Mouse (Mus musculus) embryonic facial prominence, embryonic 15.5 days (tissue): ENCODE measurements around the gene Naa38. TPM values are rescaled to one million over a fixed set of nuclear protein-coding genes. Genes with fewer than 3 reads are reported as not detected.

Experiments used
- ATAC-seq: fragments of 200-750 bp; cut with Nextera tagmentation; 2 replicates; pipeline ENCODE4 v1.8.0; 2017; ENCODE audit warnings: low read depth, moderate TSS enrichment; ENCODE audit not compliant: insufficient number of reproducible peaks, low FRiP score, low TSS enrichment
- H3K27ac ChIP-seq: fragments of 300-500 bp; sonication (generic); replicated peaks from 2 replicates; pipeline ENCODE4 v1.5.1; 2015; ENCODE audit warnings: mild to moderate bottlenecking, inconsistent platforms
- H3K27me3 ChIP-seq: fragments of 300-500 bp; sonication (generic); 2 replicates; pipeline ENCODE4 v1.6.1; 2015; ENCODE audit warnings: inconsistent platforms
- H3K36me3 ChIP-seq: fragments of 300-500 bp; sonication (generic); 2 replicates; pipeline ENCODE4 v1.6.1; 2015; ENCODE audit warnings: mild to moderate bottlenecking, inconsistent platforms
- H3K4me1 ChIP-seq: fragments of 300-500 bp; sonication (generic); 2 replicates; pipeline ENCODE4 v1.6.1; 2015; ENCODE audit warnings: inconsistent platforms
- H3K4me2 ChIP-seq: fragments of 300-500 bp; sonication (generic); replicated peaks from 2 replicates; pipeline ENCODE4 v1.6.1; 2015; ENCODE audit warnings: mild to moderate bottlenecking, inconsistent platforms
- H3K4me3 ChIP-seq: fragments of 300-500 bp; sonication (generic); replicated peaks from 2 replicates; pipeline ENCODE4 v1.5.1; 2015; ENCODE audit warnings: mild to moderate bottlenecking, inconsistent platforms
- H3K9ac ChIP-seq: fragments of 300-500 bp; sonication (generic); 2 replicates; pipeline ENCODE4 v1.6.1; 2015; ENCODE audit warnings: inconsistent platforms
- H3K9me3 ChIP-seq: fragments of 300-500 bp; sonication (generic); replicated peaks from 2 replicates; pipeline ENCODE4 v1.6.1; 2016; ENCODE audit warnings: inconsistent platforms
- WGBS: fragments of 180-500 bp; shearing (Covaris S2); methylation state at CpG from one replicate; pipeline ENCODE4 v1.1.7; 2015; 5-methylcytosine and 5-hydroxymethylcytosine counted together
- polyA plus RNA-seq: library from polyadenylated mRNA; unstranded; fragments of >200 nt; fragmentation: Nextera tagmentation; extraction: Ambion mirVana; gene quantifications from 2 replicates; pipeline ENCODE4 v1.2.1, GENCODE M21; 2015

Naa38 gene
- polyA plus RNA-seq, 1 experiment from 2014 or later = 150 TPM

DNA sequence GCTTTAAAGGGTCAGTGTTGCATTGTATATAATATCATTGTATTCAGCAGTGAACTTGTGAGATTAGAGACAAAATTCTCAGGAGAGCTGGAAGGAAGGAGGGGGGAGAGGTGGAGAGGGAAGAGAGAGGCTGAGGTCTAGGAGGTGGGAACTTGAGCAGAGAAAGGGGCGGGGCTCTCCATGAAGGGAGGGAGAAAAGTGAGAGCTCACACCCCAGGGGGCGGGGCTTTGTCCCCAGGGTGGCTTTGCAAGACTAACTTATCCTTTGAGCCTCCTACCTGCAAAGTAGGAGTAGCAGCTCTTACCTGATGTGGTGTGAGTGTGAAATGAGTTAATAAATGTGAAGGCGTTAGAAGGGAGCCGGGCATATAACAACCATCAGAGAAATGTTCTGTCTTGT, 33.5 kb downstream of the Naa38 start:
- Histone ChIP-seq H3K4me2 (no peak overlapping the region), H3K27me3 (no peaks in the 10 kb centered on the region), H3K4me1 (peaks cover 21% of the 10 kb centered on the region), H3K27ac (peak overlapping the region; percentile 55; the same call in 1 of the 2 replicates), H3K4me3 (no peak overlapping the region), H3K36me3 (no peaks in the 10 kb centered on the region), H3K9me3 (no peaks in the 10 kb centered on the region), H3K9ac (no peak overlapping the region)
- ATAC-seq = no peak
- 27% methylated on average over 4 of the region's 4 CpGs for WGBS

DNA sequence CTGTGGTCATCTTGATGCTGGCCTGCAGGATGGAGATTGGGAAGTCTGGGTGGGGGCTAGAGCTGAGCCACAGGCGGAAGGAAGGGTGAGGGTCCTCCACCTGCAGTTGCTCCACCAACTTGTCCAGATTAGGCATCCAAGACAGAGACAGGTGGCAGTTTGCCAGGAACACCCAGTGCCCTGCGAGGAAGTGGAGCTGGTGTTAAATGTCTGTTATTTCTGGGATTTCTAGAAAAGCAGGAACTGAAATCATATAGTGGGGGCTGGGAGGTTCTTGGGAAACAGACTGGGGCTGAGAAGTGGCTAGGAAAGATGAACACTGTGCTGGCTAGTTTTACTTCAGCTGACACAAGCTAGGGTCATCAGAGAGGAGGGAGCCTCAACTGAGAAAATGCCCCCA, 34.0 kb downstream of the Naa38 start:
- peaks cover 21% of the 10 kb centered on the region for H3K4me1 ChIP-seq
- 22% methylated on average over 2 of the region's 2 CpGs for WGBS

DNA sequence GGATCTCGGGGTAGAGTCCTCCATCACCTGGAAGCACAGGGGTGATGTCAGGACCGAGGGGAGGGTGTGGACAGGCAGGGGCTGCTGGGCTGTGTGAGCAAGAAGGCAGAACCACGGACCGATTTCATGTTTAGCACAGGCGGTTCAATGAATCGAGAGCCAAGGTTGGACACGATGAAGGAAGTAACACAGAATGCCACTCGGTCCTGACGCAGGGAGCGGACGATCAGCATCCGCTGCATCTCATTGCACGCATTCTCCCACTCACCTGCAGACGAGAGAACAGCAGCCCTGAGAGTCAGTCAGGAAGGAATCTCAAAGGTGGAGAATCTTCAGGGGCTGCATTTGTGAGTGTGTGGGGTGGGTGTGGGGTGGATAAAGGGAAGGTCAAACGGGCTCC, 35.3 kb downstream of the Naa38 start:
- Histone ChIP-seq H3K4me3 (no peak overlapping the region), H3K4me2 (no peak overlapping the region), H3K27ac (no peak overlapping the region), H3K36me3 (no peaks in the 10 kb centered on the region), H3K9ac (no peak overlapping the region), H3K4me1 (peaks cover 21% of the 10 kb centered on the region), H3K27me3 (no peaks in the 10 kb centered on the region), H3K9me3 (no peaks in the 10 kb centered on the region)
- no peak for ATAC-seq
- WGBS = 91% methylated on average over 15 of the region's 15 CpGs

More for the DNA sequence above, 34.0 kb downstream of the Naa38 start:
- Histone ChIP-seq H3K9me3 (no peaks in the 10 kb centered on the region), H3K27me3 (no peaks in the 10 kb centered on the region), H3K36me3 (no peaks in the 10 kb centered on the region), H3K4me3 (no peak overlapping the region), H3K27ac (peak overlapping the region; percentile 55; the same call in 1 of the 2 replicates), H3K9ac (no peak overlapping the region), H3K4me2 (no peak overlapping the region)
- no peak for ATAC-seq

DNA sequence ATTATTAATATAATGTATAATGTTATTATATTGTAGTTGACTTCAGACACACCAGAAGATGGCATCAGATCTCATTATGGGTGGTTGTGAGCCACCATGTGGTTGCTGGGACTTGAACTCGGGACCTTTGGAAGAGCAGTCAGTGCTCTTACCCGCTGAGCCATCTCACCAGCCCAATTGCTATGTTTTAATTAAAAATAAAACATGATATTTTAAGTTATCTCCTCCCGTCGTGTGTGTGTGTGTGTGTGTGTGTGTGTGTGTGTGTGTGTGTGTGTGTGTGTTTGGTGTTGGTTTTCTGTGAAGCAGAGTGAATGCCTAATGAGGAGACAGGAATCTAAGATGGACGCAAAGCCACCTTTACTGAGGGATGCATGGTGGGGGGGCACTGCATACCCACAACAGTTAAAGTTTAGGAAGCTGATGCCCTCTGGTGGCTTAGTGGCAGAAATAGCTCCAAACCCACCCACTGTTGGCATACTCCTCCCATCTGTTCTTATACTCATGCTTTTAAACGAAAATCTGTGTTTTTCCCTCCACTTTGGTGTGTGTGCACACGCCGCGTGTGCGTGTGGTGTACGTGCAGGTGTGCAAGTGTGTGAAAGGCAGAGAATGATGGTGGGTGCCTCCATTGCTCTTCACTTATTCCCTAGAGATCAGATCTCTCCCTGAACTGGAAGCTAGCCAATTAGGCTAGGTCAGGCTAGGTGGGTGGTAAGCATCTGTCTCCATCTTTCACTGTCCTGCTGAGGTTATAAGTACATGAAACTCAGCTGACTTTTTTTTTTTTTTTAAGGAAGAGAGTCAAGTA, 36.7 kb downstream of the Naa38 start:
- peak; percentile 60 for ATAC-seq
- H3K4me3 ChIP-seq = no peak overlapping the region
- H3K9ac ChIP-seq = no peak overlapping the region
- H3K27ac ChIP-seq = no peak overlapping the region
- no peaks in the 10 kb centered on the region for H3K27me3 ChIP-seq
- peaks cover 21% of the 10 kb centered on the region for H3K4me1 ChIP-seq
- no peaks in the 10 kb centered on the region for H3K9me3 ChIP-seq
- WGBS = 34% methylated on average over 11 of the region's 11 CpGs
- H3K36me3 ChIP-seq = no peaks in the 10 kb centered on the region
- peak overlapping the region; percentile 36 for H3K4me2 ChIP-seq

DNA sequence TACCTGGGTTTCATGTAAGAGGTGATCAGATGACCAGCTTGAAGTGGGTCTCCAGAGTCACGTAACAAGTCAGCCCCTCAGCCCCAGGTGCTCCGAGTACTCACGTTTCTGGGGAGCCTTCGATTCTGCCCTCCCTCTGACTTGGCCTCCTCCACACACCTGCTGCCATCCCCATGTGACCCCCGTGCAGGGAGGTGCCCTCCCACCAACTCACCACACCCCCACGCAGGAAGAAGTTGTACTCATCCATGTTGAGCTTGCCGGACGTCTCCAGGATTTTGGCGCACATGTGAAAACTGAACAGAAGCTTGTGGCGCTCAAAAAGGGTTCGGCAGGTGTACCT, 37.3 kb downstream of the Naa38 start:
- no peak overlapping the region for H3K9ac ChIP-seq
- no peaks in the 10 kb centered on the region for H3K27me3 ChIP-seq
- H3K4me1 ChIP-seq = peaks cover 21% of the 10 kb centered on the region
- 0 out of 2 replicates have a peak overlapping the region, but pooled peaks have one; percentile 36 for H3K4me2 ChIP-seq
- no peak overlapping the region for H3K27ac ChIP-seq
- 61% methylated on average over 11 of the region's 11 CpGs for WGBS
- no peaks in the 10 kb centered on the region for H3K36me3 ChIP-seq
- ATAC-seq = no peak; the same call in 1 of the 2 replicates
- H3K4me3 ChIP-seq = no peak overlapping the region
- no peaks in the 10 kb centered on the region for H3K9me3 ChIP-seq

DNA sequence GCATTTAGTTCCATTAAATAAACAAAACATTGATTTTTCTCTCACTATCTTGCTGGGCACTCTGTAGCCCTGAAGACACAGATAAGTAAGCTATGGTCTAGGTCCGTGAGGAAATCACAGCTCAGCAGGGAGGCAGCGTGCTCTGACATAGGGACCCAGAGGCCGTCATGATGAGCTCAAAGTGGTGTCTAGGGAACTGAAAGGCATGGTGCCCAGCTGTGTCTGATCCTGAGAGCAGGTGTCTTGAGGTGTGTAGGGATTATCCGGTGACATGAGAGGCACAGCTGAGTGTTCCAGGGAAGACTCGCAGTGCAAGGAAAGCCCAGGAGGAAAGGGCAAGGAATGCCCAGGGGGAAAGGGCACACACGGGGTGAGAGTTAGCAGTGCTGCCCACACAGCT, 37.9 kb downstream of the Naa38 start:
- 56% methylated on average over 6 of the region's 6 CpGs for WGBS
- H3K9ac ChIP-seq = no peak overlapping the region
- peak; percentile 51; the same call in 1 of the 2 replicates for ATAC-seq
- H3K27ac ChIP-seq = no peak overlapping the region
- H3K27me3 ChIP-seq = no peaks in the 10 kb centered on the region
- H3K36me3 ChIP-seq = no peaks in the 10 kb centered on the region
- H3K9me3 ChIP-seq = no peaks in the 10 kb centered on the region
- peaks cover 21% of the 10 kb centered on the region for H3K4me1 ChIP-seq
- H3K4me3 ChIP-seq = no peak overlapping the region
- H3K4me2 ChIP-seq = no peak overlapping the region

DNA sequence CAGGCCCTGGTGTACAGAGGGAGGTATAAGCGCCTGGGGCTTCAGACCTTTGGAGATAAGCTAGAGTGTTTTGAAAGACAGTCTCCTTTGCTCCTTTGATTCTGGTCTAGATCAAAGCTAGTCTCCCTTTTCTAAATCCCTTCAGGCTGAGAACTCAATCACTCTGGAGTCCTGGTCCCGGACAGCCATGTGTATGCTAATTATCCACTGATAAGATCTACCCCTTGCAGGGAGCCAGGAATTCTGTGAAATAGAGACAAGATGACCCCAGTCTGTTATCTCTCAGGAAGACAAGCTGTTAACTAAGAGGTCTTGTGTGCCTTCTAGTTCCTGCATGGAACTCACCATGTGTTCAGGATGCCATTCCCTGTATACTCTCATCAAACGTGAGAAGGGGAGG, 42.0 kb downstream of the Naa38 start:
- H3K27ac ChIP-seq = no peak overlapping the region
- no peaks in the 10 kb centered on the region for H3K27me3 ChIP-seq
- no peak overlapping the region for H3K9ac ChIP-seq
- H3K9me3 ChIP-seq = no peaks in the 10 kb centered on the region
- ATAC-seq = no peak
- H3K4me3 ChIP-seq = no peak overlapping the region
- peaks cover 4% of the 10 kb centered on the region for H3K4me1 ChIP-seq
- no peak overlapping the region for H3K4me2 ChIP-seq
- WGBS = 39% methylated on average over 3 of the region's 3 CpGs
- H3K36me3 ChIP-seq = no peaks in the 10 kb centered on the region

DNA sequence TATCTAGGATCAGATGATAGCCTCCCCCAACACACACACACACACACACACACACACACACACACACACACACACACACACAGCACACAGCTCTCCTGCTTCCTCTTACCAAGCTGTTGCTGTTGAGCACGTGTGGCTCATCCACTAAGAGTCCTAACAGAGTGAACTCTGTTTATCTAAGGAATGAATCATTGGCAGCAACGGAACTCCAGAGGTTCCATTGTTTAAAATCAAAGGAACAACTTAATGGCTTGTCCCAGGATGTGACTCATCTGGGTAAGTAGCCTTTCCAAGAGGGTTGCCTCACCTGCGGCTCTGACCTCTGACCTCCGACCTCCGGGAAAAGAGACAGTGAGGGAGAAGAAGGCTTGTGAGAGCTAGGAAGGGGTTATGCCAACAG, 48.0 kb downstream of the Naa38 start:
- Histone ChIP-seq H3K4me3 (no peak overlapping the region), H3K4me1 (no peaks in the 10 kb centered on the region), H3K9ac (no peak overlapping the region), H3K27ac (0 out of 2 replicates have a peak overlapping the region, but pooled peaks have one; percentile 30), H3K4me2 (no peak overlapping the region), H3K9me3 (no peaks in the 10 kb centered on the region), H3K36me3 (no peaks in the 10 kb centered on the region), H3K27me3 (no peaks in the 10 kb centered on the region)
- WGBS = 24% methylated on average over 5 of the region's 5 CpGs
- no peak for ATAC-seq

Other genes with a start within 250 kb of the Naa38 start
- 28.7 and 30.5 TPM in 2 replicates for gene Alox12b, start 238.5 kb upstream of the Naa38 start, polyA plus RNA-seq
- 0.27 and 0.88 TPM in 2 replicates for gene Alox8, start 197.6 kb upstream of the Naa38 start, polyA plus RNA-seq
- 0.41 and 0.53 TPM in 2 replicates for gene Gucy2e, start 158.5 kb upstream of the Naa38 start, polyA plus RNA-seq
- 22.6 and 27.8 TPM in 2 replicates for gene Cntrob, start 71.7 kb upstream of the Naa38 start, polyA plus RNA-seq
- 150 and 156 TPM in 2 replicates for gene Trappc1, start 71.5 kb upstream of the Naa38 start, polyA plus RNA-seq
- 2.8 and 3.0 TPM in 2 replicates for gene Kcnab3, start 69.2 kb upstream of the Naa38 start, polyA plus RNA-seq
- 24.5 and 24.7 TPM in 2 replicates for gene Rnf227, start 55.0 kb upstream of the Naa38 start, polyA plus RNA-seq
- gene Chd3, start 26.1 kb upstream of the Naa38 start, polyA plus RNA-seq = 88.3 and 91.8 TPM in 2 replicates
- gene Cyb5d1, start 144 bp downstream of the Naa38 start, polyA plus RNA-seq = 32.6 and 40.9 TPM in 2 replicates
- 19.5 and 20.0 TPM in 2 replicates for gene Tmem88, start 2.7 kb downstream of the Naa38 start, polyA plus RNA-seq
- gene Kdm6b, start 18.2 kb downstream of the Naa38 start, polyA plus RNA-seq = 35.5 and 37.2 TPM in 2 replicates
- gene Dnah2, start 153.6 kb downstream of the Naa38 start, polyA plus RNA-seq = 4.9 and 8.3 TPM in 2 replicates
- gene Efnb3, start 164.7 kb downstream of the Naa38 start, polyA plus RNA-seq = 29.0 and 31.5 TPM in 2 replicates
- 25.0 and 26.5 TPM in 2 replicates for gene Wrap53, start 184.8 kb downstream of the Naa38 start, polyA plus RNA-seq
- 134 and 141 TPM in 2 replicates for gene Trp53, start 184.9 kb downstream of the Naa38 start, polyA plus RNA-seq
- 12.4 and 13.4 TPM in 2 replicates for gene Atp1b2, start 210.5 kb downstream of the Naa38 start, polyA plus RNA-seq
- not detected in 2 replicates for gene Shbg, start 222.4 kb downstream of the Naa38 start, polyA plus RNA-seq
- gene Sat2, start 226.5 kb downstream of the Naa38 start, polyA plus RNA-seq = 19.8 and 22.5 TPM in 2 replicates
- 33.4 and 34.2 TPM in 2 replicates for gene Fxr2, start 237.5 kb downstream of the Naa38 start, polyA plus RNA-seq